Mouse (Mus musculus) NIH3T3 (cell line): ENCODE measurements around the gene Apopt1.

ENCODE experiments used
- DNase-seq: peaks from one replicate; pipeline ENCODE4 v3.0.0-alpha.2; 2012; ENCODE audit warnings: low read depth

The Apopt1 gene

GRCm38 (mm10) chr12:111774156-111774555 is 61.1 kb downstream of the Apopt1 start:
- no peak for DNase-seq

GRCm38 (mm10) chr12:111774845-111775244 is 61.8 kb downstream of the Apopt1 start:
- no peak for DNase-seq

- no peak for DNase-seq
Observed at GRCm38 (mm10) chr12:111777919-111778318, 64.9 kb downstream of the Apopt1 start.

GRCm38 (mm10) chr12:111779544-111779943 is 66.5 kb downstream of the Apopt1 start:
- DNase-seq: no peak

GRCm38 (mm10) chr12:111785174-111785573 is 72.1 kb downstream of the Apopt1 start:
- no peak for DNase-seq

GRCm38 (mm10) chr12:111787015-111787414 is 74.0 kb downstream of the Apopt1 start:
- no peak for DNase-seq

GRCm38 (mm10) chr12:111790090-111790489 is 77.0 kb downstream of the Apopt1 start:
- DNase-seq: no peak

- DNase-seq: no peak
Observed at GRCm38 (mm10) chr12:111790631-111791030, 77.6 kb downstream of the Apopt1 start.

GRCm38 (mm10) chr12:111791474-111792104 is 78.5 kb downstream of the Apopt1 start:
- no peak for DNase-seq

- no peak for DNase-seq
Observed at GRCm38 (mm10) chr12:111794102-111794501, 81.0 kb downstream of the Apopt1 start.

GRCm38 (mm10) chr12:111794526-111795179 is 81.6 kb downstream of the Apopt1 start:
- no peak for DNase-seq

- DNase-seq: no peak
Observed at GRCm38 (mm10) chr12:111795180-111795895, 82.3 kb downstream of the Apopt1 start.

- DNase-seq: peak; percentile 79
Observed at GRCm38 (mm10) chr12:111797251-111797650, 84.2 kb downstream of the Apopt1 start.

- DNase-seq: no peak
Observed at GRCm38 (mm10) chr12:111798493-111798892, 85.4 kb downstream of the Apopt1 start.

- DNase-seq: no peak
Observed at GRCm38 (mm10) chr12:111800459-111801183, 87.6 kb downstream of the Apopt1 start.

- no peak for DNase-seq
Observed at GRCm38 (mm10) chr12:111803538-111803937, 90.5 kb downstream of the Apopt1 start.
